Mouse (Mus musculus) bone marrow macrophage, adult 2 months (primary cell): Measurements from ENCODE around the gene Rab19.

Source experiments
- CTCF ChIP-seq: IDR thresholded peaks from 2 replicates; pipeline ENCODE4 v1.5.1; 2012; ENCODE audit warnings: low read depth, mild to moderate bottlenecking, low read length, moderate library complexity
- POLR2A ChIP-seq: IDR thresholded peaks from 2 replicates; pipeline ENCODE4 v1.6.1; 2012; ENCODE audit warnings: mild to moderate bottlenecking, low read depth, low read length, borderline replicate concordance

- TF ChIP-seq POLR2A (no peak), CTCF (peak; percentile 61; the same call in 1 of the 2 replicates)
Measured at GRCm38 (mm10) chr6:39344020-39344419, 37.0 kb upstream of the Rab19 start.
